Mouse (Mus musculus) heart, embryonic 15.5 days (tissue): ENCODE results near the gene Il1f8. TPM values are rescaled to one million over a fixed set of nuclear protein-coding genes. Genes with fewer than 3 reads are reported as not detected.
"Not testable (repeated sequence)": the region's sequence is repeated elsewhere in the genome, so short reads cannot be mapped to it uniquely, and the experiment has no call there.

ENCODE experiments used
- ATAC-seq: fragments of 200-750 bp; cut with Nextera tagmentation; replicated peaks from 2 replicates; pipeline ENCODE4 v1.8.0; 2017; ENCODE audit warnings: low read depth, moderate TSS enrichment; ENCODE audit not compliant: insufficient number of reproducible peaks, insufficient read depth, low FRiP score
- H3K27ac ChIP-seq: fragments of 300-500 bp; sonication (generic); 2 replicates; pipeline ENCODE4 v1.5.1; 2015; ENCODE audit warnings: mild to moderate bottlenecking, inconsistent platforms
- H3K27me3 ChIP-seq: fragments of 300-500 bp; sonication (generic); 2 replicates; pipeline ENCODE4 v1.6.1; 2015; ENCODE audit warnings: inconsistent platforms
- H3K36me3 ChIP-seq: fragments of 300-500 bp; sonication (generic); 2 replicates; pipeline ENCODE4 v1.6.1; 2015; ENCODE audit warnings: mild to moderate bottlenecking, inconsistent platforms
- H3K4me1 ChIP-seq: fragments of 300-500 bp; sonication (generic); replicated peaks from 2 replicates; pipeline ENCODE4 v1.6.1; 2015; ENCODE audit warnings: inconsistent platforms
- H3K4me2 ChIP-seq: fragments of 300-500 bp; sonication (generic); 2 replicates; pipeline ENCODE4 v1.6.1; 2015; ENCODE audit warnings: inconsistent platforms, mild to moderate bottlenecking, moderate library complexity
- H3K4me3 ChIP-seq: fragments of 300-500 bp; sonication (generic); 2 replicates; pipeline ENCODE4 v1.5.1; 2015; ENCODE audit warnings: mild to moderate bottlenecking, inconsistent platforms
- H3K9ac ChIP-seq: fragments of 300-500 bp; sonication (generic); 2 replicates; pipeline ENCODE4 v1.6.1; 2015; ENCODE audit warnings: mild to moderate bottlenecking, inconsistent platforms
- H3K9me3 ChIP-seq: fragments of 300-500 bp; sonication (generic); replicated peaks from 2 replicates; pipeline ENCODE4 v1.6.1; 2016; ENCODE audit warnings: inconsistent platforms
- WGBS: fragments of 180-500 bp; shearing (Covaris S2); methylation state at CpG from one replicate; pipeline ENCODE4 v1.1.7; 2015; ENCODE audit warnings: mixed read lengths; 5-methylcytosine and 5-hydroxymethylcytosine counted together
- polyA plus RNA-seq: library from polyadenylated mRNA; unstranded; fragments of >200 nt; fragmentation: Nextera tagmentation; extraction: Ambion mirVana; gene quantifications from 2 replicates; pipeline ENCODE4 v1.2.1, GENCODE M21; 2015

Il1f8 gene
- polyA plus RNA-seq: not detected in 2 replicates

- no peak within 1 kb of the TSS for H3K4me2 ChIP-seq
- no peak for ATAC-seq
- H3K36me3 ChIP-seq: no peaks in the 10 kb centered on the region
- H3K27me3 ChIP-seq: no peaks in the 10 kb centered on the region
- no peaks in the 10 kb centered on the region for H3K4me1 ChIP-seq
- no peak within 1 kb of the TSS for H3K9ac ChIP-seq
- no peak within 1 kb of the TSS for H3K4me3 ChIP-seq
- H3K9me3 ChIP-seq: no peaks in the 10 kb centered on the region
- no peak within 1 kb of the TSS for H3K27ac ChIP-seq
- WGBS: 63% methylated on average over 2 of the region's 2 CpGs
These were observed at the start of gene Il1f8 for GRCm38 (mm10) chr2:24152861-24153260. Gene Il1f8 (plus strand): TSS chr2:24153161.

GRCm38 (mm10) chr2:24103619-24104289 is 49.2 kb upstream of the Il1f8 start:
- no peaks in the 10 kb centered on the region for H3K27me3 ChIP-seq
- ATAC-seq: no peak
- WGBS: 63% methylated on average over 4 of the region's 4 CpGs

DNA sequence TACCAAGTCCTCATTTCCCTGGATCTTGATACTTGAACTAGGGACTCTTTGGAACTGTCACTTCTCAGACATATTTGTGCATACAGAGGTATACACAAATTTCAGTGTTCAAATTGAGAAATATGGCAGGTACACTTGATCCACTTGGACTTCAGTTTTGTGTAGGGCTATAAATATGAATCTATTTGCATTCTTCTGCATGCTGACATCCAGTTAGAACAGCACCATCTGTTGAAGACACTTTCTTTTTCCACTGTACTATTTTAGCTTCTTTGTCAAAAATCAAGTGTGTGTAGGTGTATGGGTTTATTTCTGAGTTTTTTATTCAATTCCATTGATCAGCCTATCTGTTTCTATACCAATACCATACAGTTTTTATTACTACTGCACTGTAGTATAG is 43.9 kb upstream of the Il1f8 start:
- H3K27ac ChIP-seq: no peak overlapping the region
- no peaks in the 10 kb centered on the region for H3K4me1 ChIP-seq
- no peaks in the 10 kb centered on the region for H3K36me3 ChIP-seq
- no peak overlapping the region for H3K4me2 ChIP-seq
- H3K9me3 ChIP-seq: no peaks in the 10 kb centered on the region
- H3K4me3 ChIP-seq: no peak overlapping the region
- no peak for ATAC-seq
- no peak overlapping the region for H3K9ac ChIP-seq
- no peaks in the 10 kb centered on the region for H3K27me3 ChIP-seq

More at GRCm38 (mm10) chr2:24103619-24104289, 49.2 kb upstream of the Il1f8 start:
- no peaks in the 10 kb centered on the region for H3K9me3 ChIP-seq
- no peak overlapping the region for H3K4me3 ChIP-seq
- no peaks in the 10 kb centered on the region for H3K4me1 ChIP-seq
- no peak overlapping the region for H3K27ac ChIP-seq
- H3K9ac ChIP-seq: no peak overlapping the region
- H3K4me2 ChIP-seq: no peak overlapping the region
- no peaks in the 10 kb centered on the region for H3K36me3 ChIP-seq

GRCm38 (mm10) chr2:24134373-24134772 is 18.6 kb upstream of the Il1f8 start:
- H3K27me3 ChIP-seq: no peaks in the 10 kb centered on the region
- 89% methylated on average over 1 of the region's 1 CpGs for WGBS
- ATAC-seq: no peak

DNA sequence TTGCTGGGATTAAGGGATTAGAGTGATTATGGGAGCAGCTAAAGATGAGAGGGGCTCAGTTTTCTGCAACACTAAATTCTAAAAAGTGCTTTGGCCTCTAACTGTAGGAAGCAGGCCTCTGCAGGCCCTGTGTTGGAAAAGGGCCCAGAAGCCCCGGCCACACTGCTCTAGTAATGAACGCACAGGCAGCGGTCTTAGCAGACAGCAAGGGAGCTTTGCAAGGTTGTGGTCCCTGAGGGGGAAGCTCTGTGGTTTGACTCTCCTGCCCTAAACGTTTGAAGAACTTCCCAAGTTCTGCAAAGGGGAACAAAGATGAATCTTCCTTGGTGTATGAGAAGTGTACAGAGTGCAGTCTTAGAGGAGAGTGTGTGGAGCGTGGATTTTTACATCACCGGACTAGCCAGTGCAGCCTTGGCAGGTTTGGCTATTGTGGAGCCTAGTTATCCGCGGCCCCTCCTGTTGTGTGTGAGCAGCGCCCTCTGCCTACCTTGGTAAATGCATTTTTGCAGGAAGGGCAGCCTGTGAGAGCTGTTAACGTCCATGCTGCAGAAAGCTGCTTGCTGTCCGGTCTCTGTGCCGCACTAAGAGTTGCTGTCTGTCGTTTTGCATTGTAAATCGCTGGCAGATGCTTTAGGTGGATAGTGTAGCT is 28.8 kb downstream of the Il1f8 start:
- ATAC-seq, H3K4me1 ChIP-seq, H3K9me3 ChIP-seq, H3K27ac ChIP-seq, H3K4me3 ChIP-seq, H3K36me3 ChIP-seq, H3K27me3 ChIP-seq, H3K9ac ChIP-seq: not testable (repeated sequence)
- peak overlapping the region; percentile 42 for H3K4me2 ChIP-seq
- 16% methylated on average over 14 of the region's 14 CpGs for WGBS

More at GRCm38 (mm10) chr2:24134373-24134772, 18.6 kb upstream of the Il1f8 start:
- Histone ChIP-seq H3K36me3 (no peaks in the 10 kb centered on the region), H3K9me3 (no peaks in the 10 kb centered on the region; the same call in 1 of the 2 replicates), H3K4me1 (no peaks in the 10 kb centered on the region), H3K4me3 (no peak overlapping the region), H3K4me2 (no peak overlapping the region), H3K9ac (no peak overlapping the region), H3K27ac (no peak overlapping the region)

GRCm38 (mm10) chr2:24182423-24183147 is 29.6 kb downstream of the Il1f8 start:
- H3K4me3 ChIP-seq, H3K27ac ChIP-seq, H3K36me3 ChIP-seq, H3K4me1 ChIP-seq, ATAC-seq, H3K27me3 ChIP-seq, H3K9me3 ChIP-seq, H3K9ac ChIP-seq: not testable (repeated sequence)
- WGBS: 50% methylated on average over 13 of the region's 13 CpGs
- H3K4me2 ChIP-seq: peak overlapping the region; percentile 42

DNA sequence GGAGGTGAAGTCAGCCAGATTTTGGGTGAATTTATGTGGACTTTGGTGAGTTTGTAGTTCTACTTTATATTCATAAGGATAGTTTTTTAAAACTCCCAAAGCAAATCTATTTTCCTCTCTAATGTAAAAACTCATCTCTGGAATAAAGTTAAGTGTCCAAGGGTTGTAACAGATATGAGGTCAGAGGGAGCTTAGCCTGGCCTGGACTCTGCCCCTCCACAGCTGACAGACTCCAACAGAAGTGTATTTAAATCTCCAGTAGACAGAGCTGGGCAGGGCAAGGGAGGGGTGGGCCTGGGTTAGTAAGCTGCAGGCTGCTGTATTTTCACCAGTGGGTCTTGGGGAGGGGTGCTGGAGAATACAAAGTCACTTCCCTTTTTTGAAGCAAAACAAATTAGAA is 31.1 kb downstream of the Il1f8 start:
- not testable (repeated sequence) for H3K4me2 ChIP-seq, ATAC-seq, H3K9me3 ChIP-seq, H3K27me3 ChIP-seq, H3K27ac ChIP-seq, H3K4me1 ChIP-seq, H3K9ac ChIP-seq, H3K36me3 ChIP-seq, H3K4me3 ChIP-seq

DNA sequence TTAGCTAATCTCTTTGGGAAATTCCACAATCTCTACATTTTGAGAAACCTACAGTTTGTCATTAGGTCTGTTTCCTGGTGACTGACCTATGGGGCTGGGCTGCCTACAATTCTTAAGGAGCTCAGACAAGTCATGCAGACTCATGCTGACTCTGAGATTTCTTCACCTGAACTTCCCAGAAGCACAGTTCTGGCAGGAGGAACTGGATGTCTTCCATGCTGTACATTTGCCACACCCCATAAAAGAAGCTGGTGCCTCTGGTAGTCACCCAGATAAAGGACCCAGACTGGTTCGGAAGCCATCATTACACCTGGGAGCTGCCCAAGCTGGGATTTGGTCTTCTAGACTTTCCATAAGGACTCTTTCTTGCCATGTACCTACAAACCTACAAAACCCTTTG is 33.2 kb downstream of the Il1f8 start, which contains the start of gene Il1f9:
TSS of gene Il1f9 (plus strand) at position 301 of the 400 bp plus-strand sequence.
- Histone ChIP-seq H3K27ac (no peak within 1 kb of the TSS), H3K4me1 (no peaks in the 10 kb centered on the region), H3K27me3 (no peaks in the 10 kb centered on the region), H3K9ac (no peak within 1 kb of the TSS), H3K4me3 (no peak within 1 kb of the TSS), H3K9me3 (no peaks in the 10 kb centered on the region), H3K4me2 (no peak within 1 kb of the TSS), H3K36me3 (no peaks in the 10 kb centered on the region)
- WGBS: 89% methylated on average over 1 of the region's 1 CpGs
- ATAC-seq: no peak

GRCm38 (mm10) chr2:24187585-24187984 is 34.6 kb downstream of the Il1f8 start:
- H3K27me3 ChIP-seq: no peaks in the 10 kb centered on the region

DNA sequence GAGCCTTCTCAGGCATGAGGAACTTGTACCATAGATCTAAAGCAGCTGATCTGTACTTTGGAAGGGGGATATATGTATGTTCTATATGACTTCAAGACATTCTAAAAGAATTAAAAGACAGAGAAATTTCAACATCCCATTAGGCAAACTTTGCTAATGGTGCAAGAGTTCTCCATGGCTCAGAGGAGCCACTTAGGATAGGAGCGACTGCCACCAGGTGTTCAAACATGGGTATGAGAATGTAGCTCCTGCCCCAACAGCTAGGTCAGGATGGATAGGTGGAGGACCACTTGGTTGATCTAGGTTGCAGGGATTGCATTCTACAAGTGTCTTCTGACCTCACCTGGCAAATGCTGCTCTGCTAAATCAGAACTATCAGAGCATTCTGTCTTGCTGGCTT is 35.2 kb downstream of the Il1f8 start:
- Histone ChIP-seq H3K27ac (no peak overlapping the region), H3K4me1 (no peaks in the 10 kb centered on the region), H3K4me2 (no peak overlapping the region), H3K9me3 (no peaks in the 10 kb centered on the region), H3K9ac (no peak overlapping the region), H3K36me3 (no peaks in the 10 kb centered on the region), H3K27me3 (no peaks in the 10 kb centered on the region), H3K4me3 (no peak overlapping the region)
- WGBS: 56% methylated on average over 1 of the region's 1 CpGs
- no peak for ATAC-seq

More at GRCm38 (mm10) chr2:24187585-24187984, 34.6 kb downstream of the Il1f8 start:
- Histone ChIP-seq H3K36me3 (no peaks in the 10 kb centered on the region), H3K4me3 (no peak overlapping the region), H3K4me2 (no peak overlapping the region), H3K9ac (no peak overlapping the region), H3K27ac (no peak overlapping the region), H3K4me1 (no peaks in the 10 kb centered on the region), H3K9me3 (no peaks in the 10 kb centered on the region)
- WGBS: 67% methylated on average over 6 of the region's 6 CpGs
- no peak for ATAC-seq
